Mouse (Mus musculus): Measurements from ENCODE around the gene Pde6h. TPM values are rescaled to one million over a fixed set of nuclear protein-coding genes. Genes with fewer than 3 reads are reported as not detected.

Pde6h gene
- polyA plus RNA-seq, 2 experiments from 2014 or later, result 0.05 to 0.10 TPM

- ATAC-seq, result no peak
These were observed 59.6 kb downstream of the Pde6h start for GRCm38 (mm10) chr6:136983201-136983600.

- no peak for ATAC-seq
These were observed 62.4 kb downstream of the Pde6h start for GRCm38 (mm10) chr6:136986019-136986418.

DNA sequence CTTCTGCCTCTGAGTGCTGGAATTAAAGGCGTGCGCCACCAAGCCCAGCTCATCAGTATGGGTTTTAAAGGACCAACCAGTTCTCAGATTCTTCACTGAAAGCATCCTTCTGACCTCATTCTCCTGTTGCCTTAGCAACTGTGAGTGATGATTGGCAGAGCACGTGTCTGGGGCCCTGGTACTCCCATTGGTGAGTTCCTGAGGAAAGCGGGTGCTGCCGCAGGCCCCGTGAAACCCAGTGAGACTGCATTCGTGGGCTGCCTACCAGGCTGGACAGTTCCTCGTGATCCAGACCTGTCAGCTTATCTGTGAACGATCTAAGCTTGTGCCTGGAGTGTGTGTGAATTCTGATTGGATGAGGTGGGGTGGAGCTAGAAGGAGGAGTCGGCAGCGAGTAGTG lies 63.1 kb downstream of the Pde6h start:
- no peak for ATAC-seq

DNA sequence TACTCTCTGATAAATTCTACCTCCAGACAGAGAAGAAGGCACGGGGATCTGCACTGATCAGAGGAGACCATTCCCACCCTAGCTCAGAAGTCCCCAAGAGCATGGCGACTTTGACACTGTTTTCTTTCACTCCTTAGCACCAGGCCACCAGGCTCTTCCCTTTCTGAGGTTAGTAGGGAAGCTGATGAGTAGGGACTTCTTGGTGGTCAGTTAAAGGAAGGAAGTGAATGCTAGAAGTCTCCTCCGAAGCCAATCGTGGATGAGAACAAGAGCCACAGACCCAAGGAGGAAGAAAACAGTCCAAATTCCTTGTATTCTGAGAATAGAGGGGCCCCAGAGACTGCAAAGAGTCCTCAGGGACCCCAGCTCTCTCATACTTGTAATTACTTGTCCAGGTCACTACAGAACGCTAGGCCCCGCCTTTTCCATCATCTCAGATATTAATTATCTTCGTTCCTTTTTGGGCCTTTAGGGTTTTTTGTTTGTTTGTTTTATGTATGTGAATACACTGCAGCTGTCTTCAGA lies 65.0 kb downstream of the Pde6h start:
- no peak for ATAC-seq

DNA sequence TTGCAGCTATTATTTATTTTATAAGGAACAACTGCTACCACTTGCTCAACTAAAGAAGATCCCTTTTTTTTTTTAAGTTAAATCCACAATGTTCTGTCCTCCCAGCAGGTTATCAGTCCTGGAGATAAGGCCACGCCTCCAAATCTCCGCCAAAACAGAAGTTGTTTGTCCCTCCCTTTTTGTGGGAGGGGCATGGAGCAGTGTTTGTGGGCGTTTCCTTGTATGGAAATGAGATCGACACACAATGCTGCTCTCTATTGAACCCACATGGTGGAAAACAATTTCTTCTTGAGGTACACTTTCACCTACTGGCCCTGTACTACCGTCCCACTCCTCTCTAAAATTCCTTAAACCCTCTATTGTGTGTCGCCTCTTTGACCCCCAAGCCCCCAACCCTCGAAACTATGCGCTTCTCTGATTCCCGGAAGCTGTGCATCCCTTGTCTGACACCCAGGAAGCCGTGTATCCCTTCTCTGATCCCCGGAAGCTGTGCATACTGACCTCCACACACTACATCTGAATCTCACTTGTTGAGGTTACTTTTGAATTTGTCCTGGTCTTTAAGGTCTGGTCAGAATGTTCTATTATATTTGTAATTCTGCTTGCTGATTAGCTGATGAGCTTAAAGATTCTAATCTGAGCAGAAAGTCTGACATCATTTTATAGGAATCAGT lies 66.3 kb downstream of the Pde6h start:
- ATAC-seq, result no peak

GRCm38 (mm10) chr6:136990557-136990956 lies 66.9 kb downstream of the Pde6h start:
- ATAC-seq, result no peak

- ATAC-seq, result no peak
These were observed 69.9 kb downstream of the Pde6h start for GRCm38 (mm10) chr6:136993574-136993973.

DNA sequence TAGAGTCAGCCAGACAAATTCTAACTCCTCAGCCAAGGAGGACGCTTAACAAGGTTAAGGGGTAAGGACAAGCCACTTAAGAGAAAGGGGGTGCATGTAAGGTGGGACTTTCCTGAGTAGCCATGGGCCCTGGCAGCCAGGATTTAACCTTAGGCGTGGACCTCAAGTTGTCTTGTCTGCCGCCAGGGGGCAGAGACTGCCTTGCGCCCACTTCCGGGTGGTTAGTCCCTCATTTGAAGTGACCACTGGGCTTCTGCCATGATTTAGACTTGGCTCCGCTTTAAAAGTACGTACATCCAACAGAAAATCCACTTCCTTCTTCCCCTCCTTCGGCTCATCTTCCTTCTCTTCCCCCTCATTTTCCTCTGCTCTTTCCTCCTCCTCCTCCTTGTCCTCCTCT lies 71.9 kb downstream of the Pde6h start:
- no peak for ATAC-seq

DNA sequence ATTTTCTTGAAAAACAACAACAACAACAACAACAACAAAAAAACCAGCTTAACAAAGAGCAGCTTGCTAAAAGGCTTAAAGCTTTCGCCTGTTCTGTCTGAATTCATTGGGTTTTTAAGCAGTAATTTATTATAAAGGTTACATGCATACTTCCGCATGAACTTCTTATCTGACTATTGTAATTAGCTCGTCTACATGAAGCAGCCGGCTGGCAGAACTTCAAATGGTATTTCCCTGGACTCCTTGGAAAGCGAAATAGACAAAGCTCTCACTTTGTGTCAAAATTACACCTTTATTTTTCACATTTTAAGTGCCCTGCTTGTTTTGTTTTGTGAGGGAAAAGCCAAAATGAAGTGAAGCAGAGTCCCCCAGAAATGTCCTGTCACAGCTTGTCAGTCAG lies 72.7 kb downstream of the Pde6h start:
- ATAC-seq, result no peak

GRCm38 (mm10) chr6:136998181-136998580 lies 74.5 kb downstream of the Pde6h start:
- no peak for ATAC-seq

DNA sequence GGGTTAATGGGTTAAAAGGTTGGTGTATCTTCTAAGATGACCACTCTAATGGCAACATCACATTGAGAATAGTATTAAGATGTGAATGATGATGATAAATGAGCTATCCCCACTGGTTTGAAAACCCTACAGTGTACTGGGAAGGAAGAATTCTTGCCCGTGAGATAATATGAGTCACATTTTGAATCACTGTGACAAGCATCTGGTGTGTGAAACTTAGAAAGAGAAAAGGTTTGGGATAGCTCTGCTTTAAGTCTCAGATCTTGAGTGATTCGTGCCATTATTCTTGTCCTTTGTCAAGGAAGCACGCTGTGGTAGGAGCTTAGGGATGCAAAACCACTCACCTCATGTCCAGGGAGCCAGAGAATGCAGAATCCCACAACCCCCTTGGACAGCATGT lies 75.4 kb downstream of the Pde6h start:
- ATAC-seq, result no peak

DNA sequence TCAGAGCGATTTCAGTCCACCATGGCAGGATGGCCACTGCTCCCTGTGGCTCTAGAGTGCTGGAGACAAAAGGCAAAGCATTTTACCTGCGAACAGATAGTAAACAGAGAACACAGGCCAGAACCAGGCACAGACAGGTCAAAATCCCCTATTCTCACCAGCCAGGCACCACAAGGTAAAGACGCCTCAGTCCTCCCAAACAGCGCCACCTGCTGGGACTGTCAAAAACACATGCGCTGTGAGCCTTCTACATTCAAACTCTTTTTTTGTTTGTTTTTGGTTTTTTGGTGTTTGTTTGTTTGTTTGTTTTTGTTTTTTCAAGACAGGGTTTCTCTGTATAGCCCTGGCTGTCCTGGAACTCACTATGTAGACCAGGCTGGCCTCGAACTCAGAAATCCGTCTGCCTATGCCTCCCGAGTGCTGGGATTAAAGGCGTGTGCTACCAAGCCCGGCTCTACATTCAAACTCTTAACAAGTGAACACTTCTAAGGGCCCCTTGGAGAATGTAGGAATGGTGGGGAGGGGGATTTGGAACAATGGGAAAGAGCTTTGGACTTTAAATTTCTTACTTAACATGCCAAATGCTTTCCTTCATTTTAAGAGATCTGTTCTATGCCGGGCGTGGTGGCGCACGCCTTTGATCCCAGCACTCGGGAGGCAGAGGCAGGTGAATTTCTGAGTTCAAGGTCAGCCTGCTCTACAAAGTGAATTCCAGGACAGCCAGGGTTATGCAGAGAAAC lies 76.2 kb downstream of the Pde6h start:
- ATAC-seq, result no peak

DNA sequence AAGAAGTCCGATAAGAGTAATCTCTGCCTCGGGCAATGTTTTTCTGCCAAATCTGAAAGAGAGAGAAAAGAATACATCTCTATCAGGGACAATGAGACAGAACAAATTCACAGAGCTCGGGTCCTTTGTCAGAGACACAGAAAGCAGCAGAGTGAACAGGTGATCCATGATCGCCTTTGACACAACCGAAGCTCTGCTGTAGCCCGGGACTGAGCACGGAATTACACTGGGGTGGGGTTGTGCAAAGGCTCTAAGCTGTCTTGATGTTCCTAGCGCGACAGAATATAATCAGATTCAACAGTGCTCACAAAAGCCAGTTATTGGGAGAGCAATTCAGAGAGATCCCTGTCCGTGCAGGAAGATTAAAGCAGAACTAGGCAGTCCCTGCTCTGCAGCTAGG lies 77.1 kb downstream of the Pde6h start:
- no peak for ATAC-seq

DNA sequence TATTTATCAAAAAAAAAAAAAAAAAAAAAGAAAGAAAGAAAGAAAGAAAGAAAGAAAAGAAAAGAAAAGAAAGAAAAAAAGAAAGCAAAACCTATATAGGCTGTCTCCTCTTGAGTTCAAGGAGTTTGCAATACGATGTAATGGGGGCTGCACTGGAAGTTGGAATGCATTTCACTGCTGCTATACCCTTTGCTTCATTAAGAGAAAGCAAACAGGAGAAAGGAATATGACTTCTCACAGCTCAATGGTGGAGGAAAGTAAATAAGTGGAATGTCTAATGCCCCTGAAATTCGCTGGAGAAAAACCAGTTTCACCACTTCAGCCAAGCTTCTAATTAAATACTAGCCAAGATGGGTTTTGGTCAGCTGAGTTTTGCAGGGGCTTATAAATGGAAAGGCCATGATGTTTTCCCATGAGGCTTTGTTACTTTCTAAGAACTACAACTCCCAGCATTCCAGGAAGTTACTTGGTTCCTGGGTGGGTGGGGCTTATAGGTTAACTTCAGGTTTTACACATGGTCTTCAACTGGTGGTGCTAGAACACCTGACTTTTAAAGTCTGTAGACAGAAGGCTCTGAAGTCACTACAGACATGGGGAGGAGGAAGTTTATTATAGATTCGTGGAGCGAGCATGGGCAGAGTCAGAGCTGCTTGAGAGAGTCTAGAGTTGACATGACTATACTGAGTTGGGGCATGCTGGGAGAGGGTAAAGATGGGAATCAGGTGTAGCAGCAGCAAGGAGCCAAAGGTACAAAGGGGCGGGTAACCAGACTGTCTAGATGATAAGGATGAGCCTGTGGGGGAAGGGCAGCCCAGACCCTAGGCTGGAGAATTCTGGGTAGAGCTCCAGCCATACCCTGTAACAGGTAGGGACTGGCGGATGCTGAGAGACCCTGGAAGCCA lies 77.9 kb downstream of the Pde6h start:
- ATAC-seq, result no peak

DNA sequence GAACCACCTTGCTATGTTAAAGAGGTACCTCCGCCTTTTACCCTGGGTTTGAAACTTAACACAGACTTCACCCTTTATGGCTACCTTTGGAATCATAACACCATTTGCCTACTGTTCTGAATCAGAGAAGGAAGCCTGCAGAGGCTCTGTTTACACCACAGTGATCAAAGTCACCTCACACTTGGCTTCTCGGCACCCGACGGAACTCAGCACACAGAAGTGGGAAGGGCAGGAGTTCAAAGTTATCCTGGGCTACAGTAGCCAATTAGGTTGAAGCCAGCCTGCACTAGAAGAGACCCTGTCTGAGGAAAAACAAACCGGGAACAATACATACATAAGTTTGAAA lies 78.5 kb downstream of the Pde6h start:
- no peak for ATAC-seq

DNA sequence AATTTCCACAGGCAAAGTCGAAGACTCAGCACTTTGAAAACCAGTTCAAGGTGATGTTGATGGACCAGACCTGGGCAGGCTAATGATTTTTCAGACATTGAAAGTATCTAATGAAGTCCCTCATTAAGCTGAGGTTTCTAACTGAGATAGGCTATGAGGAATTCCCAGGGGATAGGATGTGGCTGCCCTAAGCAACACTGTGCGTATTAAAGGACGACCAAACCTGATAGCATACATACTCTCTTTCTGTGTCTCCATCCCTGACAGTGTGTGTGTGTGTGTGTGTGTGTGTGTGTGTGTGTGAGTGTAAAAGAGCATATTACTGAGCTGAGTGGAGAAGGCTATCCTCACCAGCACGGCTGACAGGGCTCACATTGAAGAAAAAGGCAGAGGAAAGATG lies 80.7 kb downstream of the Pde6h start:
- ATAC-seq, result no peak

DNA sequence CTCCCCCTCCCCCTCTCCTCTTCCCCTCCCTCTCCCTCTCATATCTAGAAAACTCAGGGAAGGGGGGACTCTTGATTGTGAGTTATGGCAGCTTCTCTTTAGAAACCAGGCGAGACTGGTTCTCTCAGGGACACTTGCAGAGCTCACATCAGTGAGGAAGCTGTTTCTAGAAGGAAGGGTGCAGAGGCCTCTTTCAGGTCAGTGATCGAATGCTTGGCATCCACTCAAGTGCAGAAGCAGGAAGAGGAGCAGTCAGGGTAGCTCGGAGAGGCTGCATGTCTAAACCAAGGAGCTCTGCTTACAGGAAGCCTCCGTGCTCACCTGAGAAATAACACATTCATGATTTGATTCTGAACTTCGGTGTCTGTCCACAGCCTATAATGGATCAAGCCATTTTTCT lies 87.6 kb downstream of the Pde6h start:
- ATAC-seq, result no peak

GRCm38 (mm10) chr6:137014346-137014745 lies 90.7 kb downstream of the Pde6h start:
- ATAC-seq, result no peak

DNA sequence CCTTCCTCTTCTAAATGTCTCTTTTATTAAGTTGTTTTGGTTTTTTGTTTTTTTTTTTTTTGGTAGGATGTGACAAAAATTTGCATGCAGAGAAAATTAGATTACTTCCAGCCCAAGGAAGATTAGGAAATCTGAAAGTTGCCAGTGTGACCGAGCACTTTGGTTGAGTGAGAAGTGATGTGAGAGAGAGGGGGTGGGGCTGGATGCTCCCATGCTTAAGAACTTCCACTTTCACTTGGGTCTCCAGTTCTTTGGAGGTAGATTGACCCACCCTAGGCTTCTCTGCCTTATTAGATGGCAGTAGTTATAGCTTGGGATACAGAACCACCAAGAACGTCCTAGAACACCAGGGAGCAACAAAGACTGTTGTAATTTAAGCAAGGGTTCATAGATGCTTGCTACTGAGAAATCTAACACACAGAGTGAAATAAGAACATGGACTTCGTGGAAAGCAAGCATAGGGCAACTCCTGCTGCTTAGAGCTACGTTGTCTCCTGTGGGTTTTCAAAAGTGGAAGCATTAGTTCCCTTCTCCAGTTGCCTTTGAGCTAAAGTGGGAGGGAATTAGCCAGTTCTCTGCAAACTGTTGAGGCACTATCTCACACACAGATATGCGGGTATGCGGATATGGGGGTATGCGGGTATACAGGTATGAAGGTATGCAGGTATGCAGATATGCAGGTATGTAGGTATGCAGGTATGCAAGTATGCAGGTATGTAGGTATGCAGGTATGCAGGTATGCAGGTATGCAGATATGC lies 93.8 kb downstream of the Pde6h start:
- ATAC-seq, result no peak

All from CD4-positive, CD25-positive, alpha-beta regulatory T cell, adult 4 months (primary cell).